Mouse (Mus musculus): ENCODE results near the gene Sh3glb2.

Gene Sh3glb2

GRCm38 (mm10) chr2:30358533-30359531, at the start of gene Sh3glb2:
Sh3glb2 (minus strand) TSS chr2:30359337.
- peak in 1 of 2 experiments; percentile 51 for DNase-seq (ENCODE audit: low read depth in 1 of 2, low spot score in 2 of 2)

- DNase-seq (ENCODE audit: low read depth in 1 of 2, low spot score in 2 of 2): no peak
Observed at GRCm38 (mm10) chr2:30408452-30409100, 49.4 kb upstream of the Sh3glb2 start.

GRCm38 (mm10) chr2:30407778-30408177, 48.6 kb upstream of the Sh3glb2 start:
- DNase-seq (ENCODE audit: low read depth in 1 of 2, low spot score in 2 of 2): no peak

DNA sequence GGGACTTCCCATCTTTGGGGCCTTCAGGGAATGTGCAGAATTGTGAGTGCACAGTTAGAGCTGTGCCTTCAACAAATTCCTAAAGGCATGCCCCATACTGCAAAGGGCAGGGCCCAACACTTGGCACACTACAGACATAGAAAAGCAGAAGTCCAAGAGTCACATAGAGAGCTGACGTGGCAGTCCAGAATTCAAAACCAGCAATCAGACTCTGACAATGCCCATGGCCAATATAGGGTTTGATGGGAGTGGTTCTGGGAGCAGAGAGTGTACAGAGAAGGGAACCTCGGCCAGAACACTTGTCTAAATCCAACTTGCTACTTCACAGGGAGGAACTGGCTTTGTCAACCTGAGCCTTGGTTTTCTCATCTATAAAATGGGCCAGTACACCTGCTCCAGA, 48.1 kb upstream of the Sh3glb2 start:
- no peak for DNase-seq (ENCODE audit: low read depth in 1 of 2, low spot score in 2 of 2)

GRCm38 (mm10) chr2:30403870-30404269, 44.7 kb upstream of the Sh3glb2 start:
- DNase-seq (ENCODE audit: low read depth in 1 of 2, low spot score in 2 of 2): no peak

GRCm38 (mm10) chr2:30402843-30403242, 43.7 kb upstream of the Sh3glb2 start:
- no peak for DNase-seq (ENCODE audit: low read depth in 1 of 2, low spot score in 2 of 2)

- DNase-seq (ENCODE audit: low read depth in 1 of 2, low spot score in 2 of 2): no peak
Observed at GRCm38 (mm10) chr2:30402351-30402826, 43.3 kb upstream of the Sh3glb2 start.

- no peak for DNase-seq (ENCODE audit: low read depth in 1 of 2, low spot score in 2 of 2)
Observed at GRCm38 (mm10) chr2:30401581-30401980, 42.4 kb upstream of the Sh3glb2 start.

GRCm38 (mm10) chr2:30399191-30400171, 40.3 kb upstream of the Sh3glb2 start:
- DNase-seq (ENCODE audit: low read depth in 1 of 2, low spot score in 2 of 2): no peak

- no peak for DNase-seq (ENCODE audit: low read depth in 1 of 2, low spot score in 2 of 2)
Observed at GRCm38 (mm10) chr2:30397986-30398512, 38.9 kb upstream of the Sh3glb2 start.

DNA sequence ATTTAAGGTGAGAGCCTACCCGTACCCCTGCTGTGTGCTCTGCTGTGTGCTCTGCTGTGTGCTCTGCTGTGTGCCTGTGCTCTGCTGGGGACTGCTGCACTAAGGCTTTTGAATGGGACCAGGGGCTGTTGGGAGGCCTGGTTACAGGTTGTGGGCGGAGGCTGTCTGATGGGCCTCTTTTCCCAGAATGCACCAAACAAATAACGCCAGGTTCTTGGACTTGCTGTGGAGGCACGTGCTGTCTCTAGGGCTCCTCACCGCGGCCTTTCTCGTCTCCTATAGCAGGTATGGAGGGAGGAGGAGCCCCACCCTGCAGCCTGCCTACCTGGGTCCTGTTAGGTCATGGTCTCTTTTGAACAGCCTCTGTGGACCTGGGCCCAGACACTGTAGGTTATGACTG, 37.1 kb upstream of the Sh3glb2 start:
- no peak for DNase-seq (ENCODE audit: low read depth in 1 of 2, low spot score in 2 of 2)

DNA sequence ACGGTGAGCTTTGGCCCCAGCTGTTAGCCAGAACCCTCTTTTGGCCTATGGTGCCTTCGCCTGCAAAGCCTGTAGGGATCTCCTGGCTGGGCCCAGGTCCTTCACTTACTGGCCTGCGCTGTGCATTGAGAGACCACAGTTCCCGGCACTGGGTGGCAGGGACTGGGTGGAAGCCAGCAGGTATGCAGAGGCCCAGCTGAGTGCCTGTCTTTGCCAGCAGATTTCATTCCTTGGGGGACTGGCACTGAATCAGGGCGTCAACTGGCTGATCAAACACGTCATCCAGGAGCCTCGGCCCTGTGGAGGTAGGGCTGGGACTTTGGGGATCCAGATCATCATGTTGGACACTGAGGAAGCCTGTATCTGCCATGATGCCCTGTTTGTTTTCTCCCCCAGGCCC, 36.6 kb upstream of the Sh3glb2 start:
- no peak for DNase-seq (ENCODE audit: low read depth in 1 of 2, low spot score in 2 of 2)

GRCm38 (mm10) chr2:30393370-30393656, 34.2 kb upstream of the Sh3glb2 start:
- no peak for DNase-seq (ENCODE audit: low read depth in 1 of 2, low spot score in 2 of 2)

GRCm38 (mm10) chr2:30392577-30393369, 33.6 kb upstream of the Sh3glb2 start:
- DNase-seq (ENCODE audit: low read depth in 1 of 2, low spot score in 2 of 2): no peak

DNA sequence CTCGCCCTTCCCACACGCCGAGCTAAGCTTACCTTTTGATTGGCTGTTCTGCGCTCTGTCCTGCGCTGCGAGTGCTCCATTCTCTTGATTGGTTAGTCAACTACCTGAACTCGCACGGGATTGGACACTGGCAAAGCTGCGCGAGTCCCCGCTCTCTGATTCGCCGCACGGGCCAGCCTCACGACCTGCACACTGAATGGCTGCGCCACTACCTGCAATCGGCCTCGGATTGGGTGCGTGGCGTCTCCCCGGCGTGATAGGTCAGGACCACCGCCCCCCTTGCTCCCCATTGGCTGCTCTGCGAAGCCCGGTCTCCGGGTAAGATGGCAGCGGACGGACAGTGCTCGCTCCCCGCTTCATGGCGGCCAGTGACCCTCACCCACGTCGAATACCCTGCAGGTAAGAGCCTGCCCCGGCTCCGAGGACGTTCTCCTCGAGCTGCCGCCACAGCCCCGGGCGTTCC, 33.0 kb upstream of the Sh3glb2 start, which contains the start of gene Dolpp1:
Gene Dolpp1 (plus strand): TSS at position 141 of the 463 bp plus-strand sequence.
- peak; percentile 95 to 96 for DNase-seq (ENCODE audit: low read depth in 1 of 2, low spot score in 2 of 2)

GRCm38 (mm10) chr2:30389000-30389399, 29.9 kb upstream of the Sh3glb2 start:
- no peak for DNase-seq (ENCODE audit: low read depth in 1 of 2, low spot score in 2 of 2)

GRCm38 (mm10) chr2:30386913-30387312, 27.8 kb upstream of the Sh3glb2 start:
- no peak for DNase-seq (ENCODE audit: low read depth in 1 of 2, low spot score in 2 of 2)

DNA sequence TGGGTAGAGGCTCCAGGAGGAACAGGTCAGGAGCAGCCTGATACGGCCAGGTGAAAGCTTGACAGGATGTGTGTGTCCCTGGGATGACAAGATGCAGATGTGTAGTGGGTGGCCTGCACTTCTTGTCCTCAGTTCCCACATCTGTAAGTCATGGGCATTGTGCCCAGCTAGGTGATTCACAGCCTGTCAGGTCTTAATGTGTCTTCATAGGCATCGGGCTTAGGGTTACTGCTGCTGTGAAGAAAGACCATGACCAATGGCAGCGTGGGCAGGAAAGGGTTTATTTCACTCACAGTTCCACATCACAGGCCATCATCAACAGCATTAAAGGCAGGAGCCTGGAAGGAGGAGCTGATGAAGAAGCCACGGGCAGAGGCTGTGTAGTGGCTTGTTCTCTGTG, 26.5 kb upstream of the Sh3glb2 start:
- DNase-seq (ENCODE audit: low read depth in 1 of 2, low spot score in 2 of 2): no peak

DNA sequence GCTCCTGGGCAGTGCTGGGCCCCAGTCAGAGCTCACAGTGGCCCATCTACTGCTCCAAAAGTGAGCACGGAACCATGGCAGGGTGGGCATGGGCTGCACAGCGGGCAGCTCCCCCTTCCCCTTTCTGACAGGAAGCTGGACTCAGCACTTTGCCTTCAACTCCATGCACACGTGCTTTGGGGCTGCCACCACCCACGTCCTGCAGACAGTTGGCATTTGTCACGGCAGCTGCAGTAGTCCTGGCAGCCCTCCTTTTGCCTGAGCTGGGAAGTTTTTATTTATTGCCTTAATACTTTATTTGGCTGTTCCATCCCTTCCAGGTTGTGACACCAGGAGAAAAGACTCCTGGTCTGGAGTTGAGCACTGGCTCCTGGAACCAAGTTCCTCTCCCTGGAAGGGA, 25.7 kb upstream of the Sh3glb2 start:
- DNase-seq (ENCODE audit: low read depth in 1 of 2, low spot score in 2 of 2): no peak

DNA sequence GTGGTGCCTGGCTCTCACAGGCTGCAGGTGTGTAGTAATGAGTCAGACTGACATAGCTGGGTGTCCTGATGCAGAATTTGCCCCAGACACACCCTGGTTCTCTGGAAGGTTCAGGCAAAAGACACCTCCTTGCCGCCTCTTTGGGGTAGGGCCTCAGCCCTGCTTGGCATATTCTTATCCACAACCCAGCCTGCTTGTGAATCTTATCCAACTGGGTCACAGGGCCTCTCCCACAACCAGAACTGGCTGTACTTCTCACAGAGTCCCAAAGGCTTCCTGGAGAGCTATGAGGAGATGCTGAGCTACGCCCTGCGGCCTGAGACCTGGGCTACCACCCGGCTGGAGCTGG, 22.2 kb upstream of the Sh3glb2 start:
- DNase-seq (ENCODE audit: low read depth in 1 of 2, low spot score in 2 of 2): no peak

Measured in monocyte, adult 2 months (primary cell).